Mouse (Mus musculus): Measurements from ENCODE around the gene Pkn2. TPM values are rescaled to one million over a fixed set of nuclear protein-coding genes. Genes with fewer than 3 reads are reported as not detected.

The Pkn2 gene
- 26.5 and 26.6 TPM in 2 replicates for polyA plus RNA-seq (2012; rRNA removed)

GRCm38 (mm10) chr3:142881872-142882623 lies at the start of gene Pkn2:
Pkn2 (minus strand) TSS chr3:142882004.
- peak; percentile 98 for DNase-seq (ENCODE audit: low spot score)

- DNase-seq (ENCODE audit: low spot score): no peak
Observed at GRCm38 (mm10) chr3:142929906-142930305, 48.1 kb upstream of the Pkn2 start.

- no peak for DNase-seq (ENCODE audit: low spot score)
Observed at GRCm38 (mm10) chr3:142927311-142927710, 45.5 kb upstream of the Pkn2 start.

GRCm38 (mm10) chr3:142924831-142925348 lies 43.1 kb upstream of the Pkn2 start:
- DNase-seq (ENCODE audit: low spot score): no peak

- DNase-seq (ENCODE audit: low spot score): no peak
Observed at GRCm38 (mm10) chr3:142919070-142919469, 37.3 kb upstream of the Pkn2 start.

GRCm38 (mm10) chr3:142917760-142918439 lies 36.1 kb upstream of the Pkn2 start:
- DNase-seq (ENCODE audit: low spot score): no peak

GRCm38 (mm10) chr3:142917171-142917570 lies 35.4 kb upstream of the Pkn2 start:
- no peak for DNase-seq (ENCODE audit: low spot score)

- DNase-seq (ENCODE audit: low spot score): no peak
Observed at GRCm38 (mm10) chr3:142913295-142913694, 31.5 kb upstream of the Pkn2 start.

- no peak for DNase-seq (ENCODE audit: low spot score)
Observed at GRCm38 (mm10) chr3:142899683-142900082, 17.9 kb upstream of the Pkn2 start.

GRCm38 (mm10) chr3:142898949-142899396 lies 17.2 kb upstream of the Pkn2 start:
- DNase-seq (ENCODE audit: low spot score): no peak

- no peak for DNase-seq (ENCODE audit: low spot score)
Observed at GRCm38 (mm10) chr3:142890442-142890841, 8.6 kb upstream of the Pkn2 start.

- DNase-seq (ENCODE audit: low spot score): no peak
Observed at GRCm38 (mm10) chr3:142886963-142887362, 5.2 kb upstream of the Pkn2 start.

- no peak for DNase-seq (ENCODE audit: low spot score)
Observed at GRCm38 (mm10) chr3:142884594-142884993, 2.8 kb upstream of the Pkn2 start.

- no peak for DNase-seq (ENCODE audit: low spot score)
Observed at GRCm38 (mm10) chr3:142881589-142881871, 274 bp downstream of the Pkn2 start.

GRCm38 (mm10) chr3:142880790-142881588 lies 815 bp downstream of the Pkn2 start:
- no peak for DNase-seq (ENCODE audit: low spot score)

- no peak for DNase-seq (ENCODE audit: low spot score)
Observed at GRCm38 (mm10) chr3:142863236-142863635, 18.6 kb downstream of the Pkn2 start.

GRCm38 (mm10) chr3:142856832-142857231 lies 25.0 kb downstream of the Pkn2 start:
- no peak for DNase-seq (ENCODE audit: low spot score)

GRCm38 (mm10) chr3:142855961-142856472 lies 25.8 kb downstream of the Pkn2 start:
- no peak for DNase-seq (ENCODE audit: low spot score)

- no peak for DNase-seq (ENCODE audit: low spot score)
Observed at GRCm38 (mm10) chr3:142852911-142853310, 28.9 kb downstream of the Pkn2 start.

GRCm38 (mm10) chr3:142851631-142852030 lies 30.2 kb downstream of the Pkn2 start:
- no peak for DNase-seq (ENCODE audit: low spot score)

- no peak for DNase-seq (ENCODE audit: low spot score)
Observed at GRCm38 (mm10) chr3:142839961-142840360, 41.8 kb downstream of the Pkn2 start.

GRCm38 (mm10) chr3:142834761-142835160 lies 47.0 kb downstream of the Pkn2 start:
- DNase-seq (ENCODE audit: low spot score): no peak

Measured in urinary bladder, adult 2 months (tissue).